Mouse (Mus musculus) stomach, embryonic 15.5 days (tissue): ENCODE results near the gene Trpv3. TPM values are rescaled to one million over a fixed set of nuclear protein-coding genes. Genes with fewer than 3 reads are reported as not detected.
"Not testable (repeated sequence)": the region's sequence is repeated elsewhere in the genome, so short reads cannot be mapped to it uniquely, and the experiment has no call there.

Source experiments
- ATAC-seq: fragments of 200-750 bp; cut with Nextera tagmentation; 2 replicates; pipeline ENCODE4 v1.8.0; 2017; ENCODE audit warnings: low read depth, moderate number of reproducible peaks, moderate TSS enrichment; ENCODE audit not compliant: insufficient read depth, low FRiP score
- H3K27ac ChIP-seq: fragments of 300-500 bp; sonication (generic); 2 replicates; pipeline ENCODE4 v1.5.1; 2015; ENCODE audit warnings: mild to moderate bottlenecking, inconsistent platforms
- H3K27me3 ChIP-seq: fragments of 300-500 bp; sonication (generic); replicated peaks from 2 replicates; pipeline ENCODE4 v1.6.1; 2015; ENCODE audit warnings: inconsistent platforms
- H3K36me3 ChIP-seq: fragments of 300-500 bp; sonication (generic); 2 replicates; pipeline ENCODE4 v1.6.1; 2015; ENCODE audit warnings: inconsistent platforms
- H3K4me1 ChIP-seq: fragments of 300-500 bp; sonication (generic); 2 replicates; pipeline ENCODE4 v1.6.1; 2015; ENCODE audit warnings: inconsistent platforms
- H3K4me2 ChIP-seq: fragments of 300-500 bp; sonication (generic); 2 replicates; pipeline ENCODE4 v1.6.1; 2015; ENCODE audit warnings: mild to moderate bottlenecking, inconsistent platforms
- H3K4me3 ChIP-seq: fragments of 300-500 bp; sonication (generic); replicated peaks from 2 replicates; pipeline ENCODE4 v1.5.1; 2015; ENCODE audit warnings: inconsistent platforms
- H3K9ac ChIP-seq: fragments of 300-500 bp; sonication (generic); 2 replicates; pipeline ENCODE4 v1.6.1; 2015; ENCODE audit warnings: inconsistent platforms
- H3K9me3 ChIP-seq: fragments of 300-500 bp; sonication (generic); 2 replicates; pipeline ENCODE4 v1.6.1; 2016; ENCODE audit warnings: inconsistent platforms
- WGBS: fragments of 180-500 bp; shearing (Covaris S2); methylation state at CpG from one replicate; pipeline ENCODE4 v1.1.7; 2015; 5-methylcytosine and 5-hydroxymethylcytosine counted together
- polyA plus RNA-seq: library from polyadenylated mRNA; unstranded; fragments of >200 nt; fragmentation: Nextera tagmentation; extraction: Ambion mirVana; gene quantifications from 2 replicates; pipeline ENCODE4 v1.2.1, GENCODE M21; 2015

Gene Trpv3
- polyA plus RNA-seq, 1 experiment from 2014 or later = 0.22 TPM

DNA sequence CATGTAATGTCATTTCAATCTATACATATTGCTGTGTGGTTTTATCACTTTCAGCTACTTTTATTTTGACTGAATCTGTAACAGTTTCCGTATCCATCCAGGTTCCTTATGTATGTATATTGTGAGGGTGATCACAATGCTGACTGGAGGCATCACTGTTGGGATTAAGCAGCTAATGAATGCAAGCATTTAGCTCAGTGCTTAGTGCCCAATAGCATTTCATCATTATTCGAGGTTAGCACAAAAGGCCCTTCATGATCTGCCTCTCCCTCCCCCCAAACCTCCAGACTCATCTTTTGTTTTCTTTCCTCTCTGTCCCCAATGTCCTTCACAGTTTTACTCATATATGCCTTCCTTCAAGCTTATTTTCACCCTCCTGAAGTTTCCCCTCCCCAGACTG, 35.9 kb downstream of the Trpv3 start:
- Histone ChIP-seq H3K4me2 (no peak overlapping the region), H3K9me3 (no peaks in the 10 kb centered on the region), H3K4me3 (no peak overlapping the region), H3K27me3 (no peaks in the 10 kb centered on the region), H3K27ac (no peak overlapping the region), H3K9ac (no peak overlapping the region), H3K4me1 (no peaks in the 10 kb centered on the region), H3K36me3 (no peaks in the 10 kb centered on the region)
- WGBS = 54% methylated on average over 2 of the region's 2 CpGs
- no peak for ATAC-seq

DNA sequence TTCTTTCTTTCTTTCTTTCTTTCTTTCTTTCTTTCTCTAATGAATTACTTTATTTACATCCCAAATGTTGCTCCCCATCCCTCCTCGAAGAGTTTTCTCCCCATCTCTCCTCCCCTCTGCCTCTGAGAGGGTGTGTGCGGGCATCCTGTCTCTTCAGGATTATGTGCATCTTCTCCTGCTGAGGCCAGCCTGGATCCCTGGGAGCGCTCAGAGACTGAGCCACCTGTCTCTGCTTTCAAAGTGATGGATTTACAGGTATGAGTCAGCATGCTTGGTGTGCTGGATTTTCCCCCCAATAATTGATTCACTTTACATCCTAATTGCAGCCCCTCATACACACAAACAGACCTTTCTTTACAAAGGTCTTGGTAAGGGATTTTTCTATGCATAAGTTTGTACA, 48.8 kb downstream of the Trpv3 start:
- Histone ChIP-seq H3K4me2 (no peak overlapping the region), H3K36me3 (no peaks in the 10 kb centered on the region), H3K27ac (no peak overlapping the region)

DNA sequence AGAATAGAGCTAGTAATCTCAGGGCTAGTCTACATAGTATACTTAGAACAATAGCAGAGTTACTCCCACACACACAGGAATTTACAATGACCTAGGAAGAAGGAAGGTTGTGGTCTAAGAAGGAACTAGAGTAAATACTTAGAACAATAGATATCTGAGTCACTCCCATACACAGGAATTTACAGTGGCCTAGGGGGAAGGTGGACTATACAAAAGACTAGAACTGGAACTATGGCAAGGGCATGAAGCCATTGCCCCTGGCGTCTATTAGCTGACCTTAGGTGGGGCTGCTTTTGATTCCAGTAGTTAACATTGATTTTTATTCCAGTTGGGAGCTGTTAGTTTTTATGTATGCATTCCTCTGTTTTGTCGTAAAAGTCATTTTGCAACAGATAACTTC, 51.4 kb downstream of the Trpv3 start:
- H3K4me3 ChIP-seq, H3K9me3 ChIP-seq, H3K4me2 ChIP-seq, H3K27me3 ChIP-seq, H3K4me1 ChIP-seq, H3K36me3 ChIP-seq, ATAC-seq, H3K27ac ChIP-seq, H3K9ac ChIP-seq: not testable (repeated sequence)
- WGBS = 59% methylated on average over 2 of the region's 2 CpGs

More for the DNA sequence above, 48.8 kb downstream of the Trpv3 start:
- ATAC-seq = no peak
- H3K4me1 ChIP-seq = no peaks in the 10 kb centered on the region
- H3K4me3 ChIP-seq = no peak overlapping the region
- no peaks in the 10 kb centered on the region for H3K9me3 ChIP-seq
- H3K9ac ChIP-seq = no peak overlapping the region
- no peaks in the 10 kb centered on the region for H3K27me3 ChIP-seq
- WGBS = 46% methylated on average over 3 of the region's 3 CpGs

DNA sequence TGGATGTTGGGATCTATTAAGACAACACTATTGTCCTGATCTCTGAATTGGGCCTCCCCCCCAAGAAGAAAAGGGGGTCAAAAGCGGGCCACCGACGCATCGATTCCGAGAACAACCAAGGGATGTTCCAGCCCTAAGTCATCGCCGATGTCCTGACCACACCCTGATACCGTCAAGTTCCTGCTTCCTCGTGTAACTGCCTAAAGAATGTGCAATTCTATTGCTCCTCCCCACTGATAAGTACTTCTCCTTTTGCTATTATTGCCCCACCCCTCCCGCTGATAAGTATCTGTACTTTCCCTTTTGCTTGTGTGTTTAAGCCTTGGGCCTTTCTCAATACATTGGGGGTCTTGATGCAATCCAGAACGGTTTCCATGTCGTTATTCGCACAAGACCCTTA, 53.9 kb downstream of the Trpv3 start:
- not testable (repeated sequence) for ATAC-seq, H3K27me3 ChIP-seq, H3K4me3 ChIP-seq, H3K9me3 ChIP-seq, H3K9ac ChIP-seq, H3K4me1 ChIP-seq, H3K36me3 ChIP-seq, H3K27ac ChIP-seq, H3K4me2 ChIP-seq
- 89% methylated on average over 13 of the region's 13 CpGs for WGBS

DNA sequence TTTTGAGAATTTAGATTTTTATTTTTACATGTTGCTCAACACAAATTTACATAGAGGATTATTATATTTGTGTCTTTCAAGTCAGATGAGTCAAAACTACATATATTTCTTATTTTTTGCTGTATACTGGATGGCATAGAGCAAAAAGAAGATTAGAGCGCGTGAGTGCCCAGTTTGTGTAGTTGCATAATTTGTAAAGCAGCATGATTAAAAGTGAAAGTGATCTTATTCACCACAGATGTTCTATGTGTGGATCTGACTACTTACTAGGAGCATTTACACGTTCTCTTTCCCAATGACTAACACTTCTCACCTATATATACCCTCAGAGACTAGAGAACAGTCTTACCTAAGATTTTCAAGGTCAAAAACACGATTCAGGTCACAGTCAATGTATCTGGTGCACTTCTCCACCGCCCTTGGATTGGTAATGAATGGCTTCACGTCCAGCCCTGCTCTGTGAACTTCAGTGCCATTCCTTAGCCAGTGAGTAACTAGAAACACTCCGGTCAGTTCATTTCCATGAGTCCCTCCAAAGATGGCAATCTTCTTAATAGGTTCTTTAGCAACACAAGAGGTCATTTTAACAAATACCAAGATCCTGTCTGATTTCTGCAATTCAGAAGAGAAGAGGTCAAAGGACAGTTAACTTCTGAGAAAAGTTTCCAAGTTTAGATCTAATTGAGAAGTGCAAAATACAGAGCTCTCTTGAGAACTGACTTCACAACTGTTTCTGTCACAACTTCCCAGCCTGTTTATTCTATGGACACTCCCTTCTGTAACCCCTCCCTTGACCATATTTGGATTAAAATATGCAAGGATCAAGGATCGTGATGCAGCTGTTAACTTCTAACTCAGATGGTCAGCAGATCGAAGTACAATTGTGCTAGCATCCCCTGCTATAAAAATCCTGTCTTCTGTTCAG, 57.0 kb downstream of the Trpv3 start:
- H3K9me3 ChIP-seq = no peaks in the 10 kb centered on the region
- no peak overlapping the region for H3K9ac ChIP-seq
- no peaks in the 10 kb centered on the region for H3K27me3 ChIP-seq
- H3K4me1 ChIP-seq = peaks cover 4% of the 10 kb centered on the region; the same call in 1 of the 2 replicates
- no peak overlapping the region for H3K4me3 ChIP-seq
- H3K27ac ChIP-seq = no peak overlapping the region
- ATAC-seq = no peak
- H3K36me3 ChIP-seq = no peaks in the 10 kb centered on the region
- peak overlapping the region; percentile 25; the same call in 1 of the 2 replicates for H3K4me2 ChIP-seq
- 56% methylated on average over 9 of the region's 9 CpGs for WGBS

DNA sequence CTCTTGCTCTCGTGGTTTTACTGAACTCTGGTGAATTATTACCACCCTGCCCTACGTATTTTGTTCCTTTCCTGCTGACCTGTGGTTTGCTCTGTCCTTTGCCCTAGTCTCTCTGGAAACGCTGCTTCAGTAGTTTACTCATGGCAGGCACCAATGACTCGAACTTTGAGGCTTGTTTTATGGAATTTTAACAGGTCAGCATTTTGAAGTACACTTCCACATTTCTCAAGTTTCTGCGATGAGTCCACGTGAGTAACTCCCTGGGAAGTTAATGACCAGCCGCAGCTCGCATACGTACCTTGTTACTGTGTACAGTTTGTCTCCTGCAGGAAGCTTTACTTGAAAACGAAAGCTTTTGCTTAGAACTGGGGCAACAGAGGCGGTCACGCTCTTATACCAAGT, 59.3 kb downstream of the Trpv3 start:
- Histone ChIP-seq H3K9me3 (no peaks in the 10 kb centered on the region), H3K4me2 (peak overlapping the region; percentile 38), H3K36me3 (no peaks in the 10 kb centered on the region), H3K9ac (no peak overlapping the region), H3K4me1 (peaks cover 4% of the 10 kb centered on the region; the same call in 1 of the 2 replicates), H3K27ac (peak overlapping the region; percentile 55), H3K27me3 (no peaks in the 10 kb centered on the region), H3K4me3 (0 out of 2 replicates have a peak overlapping the region, but pooled peaks have one; percentile 10)
- WGBS = 22% methylated on average over 12 of the region's 12 CpGs
- ATAC-seq = peak; percentile 67; the same call in 1 of the 2 replicates

DNA sequence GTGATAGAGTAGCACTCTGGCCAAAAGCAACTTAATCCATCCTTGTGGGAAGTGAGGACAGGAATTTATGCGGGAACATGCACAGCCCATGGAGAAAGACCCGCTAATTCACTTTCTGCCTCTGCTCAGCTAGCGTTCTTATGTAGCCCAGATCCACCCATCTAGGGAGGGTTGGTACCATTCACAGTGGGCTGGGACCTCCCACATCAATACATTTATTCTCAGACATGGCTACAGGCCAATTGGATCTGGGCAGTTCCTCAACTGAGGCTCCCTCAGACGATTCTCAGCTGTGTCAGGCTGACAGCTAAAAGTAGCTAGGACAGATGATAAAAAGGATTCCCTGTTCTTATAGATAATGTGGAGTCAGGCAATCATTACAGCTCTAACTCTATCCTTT, 60.2 kb downstream of the Trpv3 start:
- Histone ChIP-seq H3K4me3 (no peak overlapping the region), H3K27me3 (no peaks in the 10 kb centered on the region), H3K9me3 (no peaks in the 10 kb centered on the region), H3K4me1 (peaks cover 4% of the 10 kb centered on the region; the same call in 1 of the 2 replicates), H3K27ac (peak overlapping the region; percentile 5; the same call in 1 of the 2 replicates), H3K9ac (no peak overlapping the region), H3K36me3 (no peaks in the 10 kb centered on the region), H3K4me2 (no peak overlapping the region)
- ATAC-seq = peak; percentile 67
- WGBS = 43% methylated on average over 4 of the region's 4 CpGs

DNA sequence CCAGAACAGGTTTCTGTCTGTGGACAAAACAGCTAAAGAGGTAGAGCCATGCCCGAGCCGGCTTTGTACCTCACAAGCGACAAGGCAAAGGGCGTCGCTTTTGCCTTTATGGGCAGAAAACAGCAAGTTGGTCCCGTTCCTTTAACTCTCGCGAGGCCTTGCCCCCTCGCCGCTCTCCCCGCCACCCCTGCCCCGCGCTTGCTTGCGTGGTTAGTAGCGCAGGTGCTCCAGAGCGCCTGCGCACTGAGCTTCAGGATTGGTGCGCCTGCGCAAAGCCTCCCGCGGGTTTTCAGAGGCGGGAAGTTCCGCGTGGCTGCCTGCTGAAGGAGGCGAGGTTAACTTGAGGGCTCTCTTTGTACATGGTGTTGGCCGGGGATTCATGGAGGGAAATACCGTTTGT, 62.3 kb downstream of the Trpv3 start, which contains the start of the genes Aspa, Gm49340 and Spata22:
Aspa (minus strand) TSS at position 155 of the 400 bp plus-strand sequence.
Gm49340 (plus strand) TSS at position 300 of the 400 bp plus-strand sequence.
Spata22 (plus strand) TSS at position 300 of the 400 bp plus-strand sequence.
- WGBS = 82% methylated on average over 27 of the region's 27 CpGs

DNA sequence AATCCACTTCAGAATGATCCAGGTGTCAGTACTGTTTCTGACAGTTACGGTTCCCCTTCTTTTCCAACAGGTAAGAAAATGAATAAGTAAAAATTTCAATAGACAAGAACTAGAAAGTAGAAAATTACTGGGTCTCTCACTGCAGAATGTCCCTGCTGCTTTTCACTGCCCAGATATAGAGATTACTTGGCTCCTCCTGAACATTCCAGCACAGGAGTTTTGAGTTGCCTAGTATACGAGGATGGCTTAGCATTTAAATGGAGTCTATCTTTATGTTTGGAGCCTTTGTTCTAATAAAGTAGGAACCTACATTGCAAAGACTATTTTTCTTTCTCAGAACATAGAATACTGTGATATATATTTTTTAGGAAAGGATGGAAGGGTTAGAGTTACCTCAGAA, 66.2 kb downstream of the Trpv3 start:
- no peak overlapping the region for H3K9ac ChIP-seq
- H3K9me3 ChIP-seq = no peaks in the 10 kb centered on the region
- no peak overlapping the region for H3K4me2 ChIP-seq
- no peaks in the 10 kb centered on the region for H3K36me3 ChIP-seq
- 72% methylated on average over 2 of the region's 2 CpGs for WGBS
- no peaks in the 10 kb centered on the region for H3K4me1 ChIP-seq
- H3K4me3 ChIP-seq = no peak overlapping the region
- ATAC-seq = no peak
- no peak overlapping the region for H3K27ac ChIP-seq
- H3K27me3 ChIP-seq = no peaks in the 10 kb centered on the region

More for the DNA sequence above, 62.3 kb downstream of the Trpv3 start, which contains the start of the genes Aspa, Gm49340 and Spata22:
- Histone ChIP-seq H3K9me3 (no peaks in the 10 kb centered on the region), H3K27me3 (no peaks in the 10 kb centered on the region), H3K36me3 (no peaks in the 10 kb centered on the region), H3K27ac (no peak within 1 kb of the TSS), H3K4me1 (peaks cover 4% of the 10 kb centered on the region; the same call in 1 of the 2 replicates), H3K4me3 (no peak within 1 kb of the TSS), H3K4me2 (no peak within 1 kb of the TSS), H3K9ac (no peak within 1 kb of the TSS)
- no peak for ATAC-seq

DNA sequence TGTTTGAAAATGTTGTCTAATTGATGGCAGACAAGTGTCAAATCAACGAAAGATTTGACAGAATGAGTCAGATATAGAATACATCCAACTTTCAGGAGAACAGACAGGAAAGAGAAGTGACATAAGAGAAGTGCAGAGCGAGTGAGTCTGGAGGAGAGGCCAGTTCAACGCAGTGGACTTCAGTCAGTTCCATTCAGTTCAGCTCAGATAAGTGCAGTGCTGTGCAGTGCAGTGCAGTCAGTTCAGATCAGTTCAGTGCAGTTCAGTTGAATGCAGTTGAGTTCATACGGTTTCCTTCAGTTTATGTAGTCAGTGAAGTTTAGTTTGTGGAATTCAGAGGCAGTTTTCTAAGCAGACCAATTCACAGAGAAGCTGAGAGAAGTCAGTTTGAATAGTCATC, 69.7 kb downstream of the Trpv3 start:
- ATAC-seq = no peak
- Histone ChIP-seq H3K9me3 (no peaks in the 10 kb centered on the region), H3K27ac (no peak overlapping the region), H3K4me1 (no peaks in the 10 kb centered on the region), H3K36me3 (no peaks in the 10 kb centered on the region), H3K27me3 (no peaks in the 10 kb centered on the region), H3K4me2 (no peak overlapping the region), H3K4me3 (no peak overlapping the region), H3K9ac (no peak overlapping the region)
- 72% methylated on average over 4 of the region's 4 CpGs for WGBS
